Mouse (Mus musculus) kidney, adult 18-20 months (tissue): ENCODE measurements at regions not wholly inside any gene's neighbourhood (a gene's known extent, or its start where the extent isn't known, plus 50 kb on each side); places are given as distances from the start of the nearest gene placed in this dataset.
A peak's percentile ranks its signal among the peaks of the same experiment; 100 is the strongest.

ENCODE experiments used
- DNase-seq: peaks from one replicate; pipeline ENCODE4 v3.0.0; 2021

DNA sequence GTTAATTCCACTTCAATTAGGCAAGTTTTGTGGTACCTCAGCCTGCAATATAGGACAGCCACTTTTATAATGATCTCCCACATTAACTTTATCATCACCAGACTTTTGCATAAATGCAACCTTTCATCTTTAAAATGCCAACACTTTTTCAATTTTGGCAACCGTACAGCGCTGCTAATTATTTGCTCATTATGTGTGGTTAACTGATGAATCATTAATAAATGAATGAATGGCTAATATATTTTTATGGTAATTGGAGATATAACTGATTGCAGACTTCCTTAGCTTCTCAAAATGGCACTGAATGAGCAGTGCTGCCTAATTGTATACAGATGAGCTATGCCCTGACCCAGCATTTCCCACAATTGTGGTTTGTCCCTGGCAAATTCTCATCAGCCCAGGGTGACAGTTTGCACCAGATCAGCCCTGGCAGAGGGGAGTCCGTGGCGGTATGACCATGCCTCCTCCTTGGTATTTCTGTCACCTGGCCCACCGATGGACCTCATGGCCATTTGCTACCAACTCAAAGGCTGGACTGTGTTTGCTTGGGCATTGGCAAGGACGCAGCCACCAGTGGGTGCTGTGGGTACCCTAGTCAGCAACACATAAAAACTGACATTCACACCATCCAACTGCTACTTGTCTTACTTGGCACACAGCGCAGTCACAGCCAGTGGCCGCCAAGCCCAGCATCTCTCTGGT is 173.7 kb upstream of the Lmo4 start:
- DNase-seq, result no peak

DNA sequence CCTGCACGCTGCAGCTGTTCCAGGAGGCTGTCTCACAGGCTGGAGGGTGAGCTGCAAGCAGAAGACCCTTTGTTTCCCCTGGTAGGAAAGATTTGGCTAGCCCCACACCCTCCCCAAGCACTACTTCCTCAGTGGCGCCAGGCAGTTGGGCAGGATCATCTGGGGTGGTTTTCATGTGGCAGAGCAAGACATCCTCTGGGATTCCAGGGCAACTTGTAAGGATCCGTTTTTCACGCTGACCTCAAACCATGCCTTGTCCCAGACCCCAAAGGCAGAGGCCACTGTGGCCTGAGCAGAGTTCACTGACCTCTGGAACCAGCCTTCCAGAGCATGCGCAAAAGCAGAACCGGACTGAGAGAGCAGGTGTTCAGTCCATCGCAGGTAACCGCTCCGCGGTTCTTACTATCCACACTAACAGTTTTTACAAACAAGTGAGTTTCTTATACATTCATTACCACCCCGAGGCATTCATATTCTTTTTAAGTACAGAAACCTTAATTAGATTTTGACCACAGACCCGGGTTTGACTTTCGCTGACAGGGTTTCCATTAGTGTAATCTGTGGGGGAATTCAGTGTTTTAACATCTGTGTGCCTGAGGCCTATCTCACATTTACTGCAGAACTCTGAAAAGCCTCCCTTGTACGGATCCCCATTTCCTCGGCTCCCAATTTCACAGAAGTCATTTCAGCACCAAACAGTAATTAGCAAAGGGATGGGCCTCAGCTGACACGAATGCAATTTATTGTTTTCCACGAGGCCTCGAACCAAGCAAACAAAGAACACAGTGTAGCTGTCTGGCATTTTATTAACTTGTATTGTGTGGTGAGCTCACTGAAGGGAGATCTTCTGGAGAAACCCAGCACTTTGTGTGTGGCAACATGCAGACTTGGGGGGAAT is 172.9 kb upstream of the Lmo4 start:
- DNase-seq, result no peak

DNA sequence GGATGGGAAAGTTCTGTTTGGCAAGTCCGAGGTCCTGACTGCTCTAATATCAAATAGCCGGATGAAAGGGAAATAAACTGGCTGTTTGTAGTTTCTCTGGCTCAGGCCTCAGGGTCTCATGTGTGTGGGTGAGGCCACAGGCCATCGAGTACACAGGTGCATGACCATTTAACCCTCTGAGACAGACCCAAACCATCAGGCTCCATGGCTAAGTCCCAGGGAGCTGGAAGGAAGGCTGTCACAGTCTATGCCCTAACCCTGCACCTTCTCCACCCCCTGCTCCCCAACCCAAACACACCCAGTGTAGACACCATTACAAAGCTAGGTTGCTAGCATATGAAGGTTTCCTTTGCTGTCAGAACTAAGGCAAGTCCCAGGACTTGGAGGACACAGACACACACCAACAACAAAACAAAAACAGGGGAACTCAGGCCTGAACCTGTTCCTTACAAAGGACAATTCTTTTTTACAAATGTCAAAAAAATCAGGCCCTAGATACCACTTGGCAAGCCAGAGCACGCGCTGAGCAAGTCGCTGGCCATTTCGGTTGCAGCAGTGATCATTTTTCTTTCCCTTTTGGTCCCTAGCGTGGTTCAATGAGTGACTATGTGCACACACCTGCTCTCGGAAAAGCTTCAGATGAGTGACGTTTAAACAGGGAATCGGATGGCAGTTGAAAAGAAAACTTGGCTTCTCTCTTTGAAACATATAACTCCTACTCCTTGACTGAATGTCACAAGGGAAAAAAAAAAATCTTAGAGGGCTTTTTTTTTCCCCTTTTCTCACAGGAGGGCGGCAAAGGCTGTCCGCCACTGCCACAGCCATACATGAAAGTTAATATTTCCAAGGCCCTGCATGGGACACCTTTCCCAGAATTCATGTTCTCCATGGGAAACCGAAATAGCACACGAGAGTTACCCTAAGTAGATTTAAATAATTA is 171.7 kb upstream of the Lmo4 start:
- DNase-seq, result no peak

DNA sequence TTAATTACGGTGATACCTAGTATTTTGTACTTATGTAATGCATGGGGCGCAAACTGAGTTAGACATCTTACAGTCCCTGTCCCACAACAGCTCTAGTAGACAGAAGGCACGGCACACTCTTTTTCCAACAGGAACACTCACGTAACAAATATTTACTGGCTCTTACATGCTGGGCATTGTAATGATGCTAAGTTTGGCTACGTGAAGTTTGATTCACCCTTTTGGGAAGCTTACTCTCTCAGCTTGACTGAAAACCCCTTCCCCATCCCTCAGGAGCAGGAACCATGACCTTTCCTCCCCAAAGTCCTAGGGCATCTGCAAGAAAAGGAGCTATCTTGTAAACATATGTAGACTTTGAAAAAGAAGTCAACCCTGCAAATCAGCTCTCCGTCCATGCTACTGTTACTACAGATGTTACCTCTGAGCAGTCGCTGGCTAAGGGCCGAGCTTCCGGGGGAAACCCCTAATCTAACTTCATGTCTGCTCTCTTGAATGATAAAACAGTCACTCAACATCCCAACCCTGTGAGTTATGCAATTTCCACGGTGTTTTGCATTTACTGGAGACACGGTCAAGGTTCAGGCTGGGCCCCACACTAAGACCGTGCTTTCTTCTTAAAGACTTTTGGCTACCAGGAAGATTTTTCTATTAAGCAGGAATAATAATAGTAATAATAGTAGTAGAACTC is 170.8 kb upstream of the Lmo4 start:
- no peak for DNase-seq

DNA sequence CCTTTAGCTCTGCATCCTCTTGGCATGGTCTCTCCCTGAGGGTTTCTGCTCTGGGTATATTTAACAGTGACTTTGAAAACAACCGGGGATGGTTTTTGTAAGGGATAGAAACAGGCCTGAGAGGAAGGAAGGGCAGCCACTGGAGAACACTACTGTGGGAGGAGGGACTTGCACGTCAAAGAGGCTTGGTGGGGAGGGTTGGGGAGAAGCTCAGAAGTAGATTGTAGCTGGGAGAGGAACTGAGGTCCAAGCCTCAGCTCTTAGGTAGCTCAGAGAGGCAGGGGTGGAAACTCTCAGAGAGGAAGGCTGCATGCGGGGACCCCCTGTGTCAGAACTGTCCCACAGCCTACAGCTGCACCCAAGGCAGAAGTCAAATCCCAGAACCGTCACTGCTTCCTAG is 163.3 kb upstream of the Lmo4 start:
- no peak for DNase-seq

DNA sequence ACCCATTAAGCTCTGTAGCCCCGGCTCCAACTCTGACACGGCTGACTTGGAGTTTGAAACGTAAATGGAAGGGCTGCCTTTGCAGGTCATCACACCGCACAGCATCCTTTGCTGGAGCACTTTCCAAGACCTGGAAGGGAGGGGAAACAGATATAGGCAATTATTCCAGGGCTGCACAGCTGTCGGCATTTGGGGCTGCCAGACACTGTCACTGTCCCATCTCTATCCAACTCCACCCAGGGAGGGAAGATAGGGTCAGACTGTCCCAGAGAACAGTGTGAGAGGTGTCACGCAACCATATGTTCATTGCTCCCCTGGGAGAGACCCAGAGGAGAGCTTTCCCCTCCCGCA is 162.7 kb upstream of the Lmo4 start:
- no peak for DNase-seq

DNA sequence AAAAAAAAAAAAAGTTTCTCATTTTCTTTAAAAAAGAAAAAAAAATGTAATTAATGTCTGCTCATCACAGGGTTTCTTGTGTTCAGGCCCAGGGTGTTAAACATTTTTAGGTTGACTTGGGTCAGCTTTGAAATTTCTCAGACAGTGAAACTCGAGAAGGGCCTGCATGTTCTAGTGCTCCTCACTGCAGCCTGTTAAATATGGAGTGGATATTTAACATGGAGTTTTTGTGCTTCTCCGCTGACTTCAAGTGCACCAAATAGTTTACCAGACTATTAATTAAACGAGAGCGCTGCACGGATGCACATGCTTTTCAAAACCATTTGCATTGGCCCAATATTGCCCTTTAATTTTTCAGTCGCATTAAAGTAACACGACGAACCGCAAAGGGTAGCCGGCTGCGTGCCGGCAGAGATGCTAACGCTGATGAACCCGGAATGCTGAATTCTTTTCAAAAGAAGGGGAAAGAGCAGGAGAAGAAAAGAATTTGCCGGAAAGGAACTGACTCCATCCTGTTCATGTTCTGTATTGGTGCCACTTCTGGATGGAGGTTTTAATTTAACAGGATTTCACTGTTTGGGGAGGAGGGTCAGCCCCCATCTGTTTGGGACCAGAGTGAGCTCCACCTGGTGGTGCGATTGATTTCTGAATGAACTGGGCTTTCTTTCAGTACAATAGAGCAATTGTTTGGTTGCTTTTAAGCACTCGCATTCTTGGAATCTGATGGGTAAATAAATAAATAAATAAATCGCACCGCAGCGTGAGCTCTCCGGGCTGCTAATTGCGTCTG is 162.2 kb upstream of the Lmo4 start:
- no peak for DNase-seq

DNA sequence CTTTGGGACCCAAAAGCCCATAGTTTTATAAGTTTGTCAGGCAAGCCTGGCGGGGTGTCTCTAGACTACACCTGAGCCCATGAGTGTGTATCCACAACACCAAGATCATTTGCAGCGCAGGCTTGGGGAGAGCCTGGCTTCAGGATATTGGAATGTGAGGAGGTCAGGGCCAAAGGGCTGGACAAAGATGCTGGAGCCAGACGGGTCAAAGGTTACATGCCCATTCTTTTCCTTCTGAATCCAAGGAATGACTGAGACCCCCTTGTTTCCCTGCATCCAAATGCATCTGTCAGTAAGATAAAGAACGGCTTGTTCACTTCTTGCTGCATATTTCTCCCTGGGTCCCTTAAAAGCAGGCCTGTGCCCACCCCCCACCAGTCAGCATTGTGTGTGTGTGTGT is 160.9 kb upstream of the Lmo4 start:
- DNase-seq, result no peak

DNA sequence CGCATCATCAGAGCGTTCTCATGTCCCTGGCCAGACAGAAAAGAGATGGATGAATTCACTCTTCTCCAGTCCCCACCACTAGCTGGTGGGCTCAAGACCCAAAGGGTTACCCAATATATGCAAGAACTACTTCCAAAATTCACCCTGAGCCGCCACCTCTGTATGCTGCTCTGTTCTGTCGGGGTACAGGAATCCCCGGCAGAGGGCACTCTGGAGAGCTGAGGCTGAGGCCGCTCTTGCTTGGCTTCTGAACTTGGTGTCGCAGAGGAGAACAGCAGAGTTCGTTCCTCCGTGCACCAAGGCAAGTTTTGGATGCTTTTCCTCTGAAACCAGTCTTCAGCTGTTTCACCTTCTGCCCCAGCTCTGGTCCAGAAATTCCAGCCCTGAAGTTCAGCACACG is 157.5 kb upstream of the Lmo4 start:
- DNase-seq, result peak; percentile 57

DNA sequence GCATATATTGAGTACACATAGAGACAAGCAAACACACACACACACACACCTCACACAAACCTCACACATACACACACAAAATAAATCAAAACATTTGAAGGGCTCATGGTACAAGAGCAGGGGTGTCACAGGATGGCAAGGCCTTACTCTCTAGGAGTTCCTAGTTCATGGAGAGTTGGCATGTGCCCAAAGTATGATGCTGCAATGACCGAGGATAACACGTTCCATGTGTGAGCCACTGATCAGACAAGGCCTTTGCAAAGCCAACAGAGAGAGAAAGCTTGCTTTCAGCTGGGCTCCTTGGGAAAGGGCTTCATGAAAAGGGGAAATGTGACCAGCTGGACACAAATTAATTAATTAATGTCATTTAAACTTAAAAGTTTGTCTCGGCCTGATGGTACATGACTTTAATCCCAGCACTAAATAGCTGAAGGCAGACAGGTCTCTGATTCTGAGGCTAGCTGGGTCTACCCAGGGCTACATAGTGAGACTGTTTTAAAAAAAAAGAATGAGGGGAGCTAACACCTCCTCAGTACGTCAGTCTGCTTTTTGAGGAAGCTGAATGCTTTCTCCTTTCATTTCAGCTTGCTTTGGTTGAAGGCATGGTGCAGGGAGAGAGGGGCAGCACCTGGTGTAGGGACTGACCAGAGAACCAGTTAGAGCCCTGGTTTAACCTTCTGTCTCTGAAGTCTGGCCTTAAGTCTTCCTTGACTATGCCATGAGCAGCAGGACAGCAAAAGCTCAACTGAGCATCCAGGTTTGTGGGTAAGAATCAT is 156.4 kb upstream of the Lmo4 start:
- DNase-seq, result no peak

DNA sequence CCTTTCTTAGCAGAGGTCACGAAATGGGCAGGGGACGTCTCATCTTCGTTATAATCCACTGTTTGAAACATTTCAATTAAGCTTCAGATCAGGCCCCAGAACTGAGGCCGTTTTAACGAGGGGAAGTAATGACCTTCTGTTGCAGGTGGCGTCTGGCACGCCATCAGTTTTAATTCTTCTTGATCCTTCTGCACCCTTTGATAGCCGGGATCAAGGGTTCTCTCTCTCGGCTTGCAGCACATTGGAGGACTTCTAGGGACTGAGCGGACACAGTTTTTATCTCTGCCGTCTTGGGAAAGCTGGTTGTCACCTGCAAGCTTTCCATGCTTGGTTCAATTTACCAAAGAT is 151.9 kb upstream of the Lmo4 start:
- no peak for DNase-seq

DNA sequence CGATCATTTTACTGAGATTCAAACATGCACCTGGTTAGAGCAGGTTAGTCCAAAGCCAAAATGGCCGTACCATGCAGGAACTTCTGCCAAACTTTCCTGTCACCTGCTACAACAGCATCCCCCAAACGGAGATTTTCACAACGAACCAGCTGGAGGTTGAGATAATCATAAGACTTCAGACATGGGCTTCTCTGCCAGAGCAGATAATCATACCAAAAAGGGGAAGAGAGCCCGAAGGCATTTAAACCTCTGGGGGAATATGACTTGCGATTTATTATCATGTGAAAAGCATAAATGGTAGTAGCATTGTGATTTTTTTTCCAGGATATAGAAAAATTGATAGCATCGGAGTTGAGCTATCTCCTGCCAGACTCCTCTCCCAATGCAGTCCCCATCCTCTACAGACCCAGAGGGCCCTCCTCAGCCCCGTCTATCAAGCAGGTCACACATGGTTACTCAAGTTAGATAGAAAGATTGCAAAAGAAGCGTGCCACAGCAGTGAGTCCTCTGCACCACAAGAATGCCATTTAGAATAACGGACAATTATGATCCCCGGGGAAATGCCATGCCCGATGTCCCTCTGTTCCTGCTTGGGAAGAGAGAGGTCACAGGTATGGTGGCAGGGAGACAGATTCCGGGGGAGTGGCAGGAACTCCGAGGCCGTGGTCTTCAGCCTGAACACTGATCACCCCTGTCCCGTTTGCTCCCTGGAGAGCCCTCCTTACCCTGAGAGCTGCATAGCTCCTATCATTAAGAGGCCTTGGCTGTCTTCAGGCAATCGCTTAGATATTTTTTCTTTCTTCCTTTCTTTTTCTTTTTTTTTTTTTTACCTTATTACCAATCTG is 151.3 kb upstream of the Lmo4 start:
- no peak for DNase-seq

DNA sequence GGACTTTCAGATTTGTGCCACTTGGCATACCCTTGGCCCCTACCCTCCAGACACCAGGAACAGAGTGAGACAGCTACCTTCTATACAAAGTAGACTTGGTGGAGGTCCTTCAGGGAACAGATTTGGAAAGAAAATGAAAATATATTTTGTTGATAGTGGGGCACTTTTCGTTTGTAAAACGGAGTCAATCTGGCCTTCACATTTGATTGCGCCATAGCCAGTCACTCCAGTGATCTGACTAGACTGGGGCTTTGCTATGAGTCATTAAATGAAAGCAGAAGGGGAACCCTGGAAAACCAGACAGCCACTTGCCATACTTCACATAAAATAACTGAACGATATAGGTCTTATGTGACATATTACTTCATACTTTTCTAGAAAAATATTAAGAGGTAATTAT is 147.5 kb upstream of the Lmo4 start:
- no peak for DNase-seq

DNA sequence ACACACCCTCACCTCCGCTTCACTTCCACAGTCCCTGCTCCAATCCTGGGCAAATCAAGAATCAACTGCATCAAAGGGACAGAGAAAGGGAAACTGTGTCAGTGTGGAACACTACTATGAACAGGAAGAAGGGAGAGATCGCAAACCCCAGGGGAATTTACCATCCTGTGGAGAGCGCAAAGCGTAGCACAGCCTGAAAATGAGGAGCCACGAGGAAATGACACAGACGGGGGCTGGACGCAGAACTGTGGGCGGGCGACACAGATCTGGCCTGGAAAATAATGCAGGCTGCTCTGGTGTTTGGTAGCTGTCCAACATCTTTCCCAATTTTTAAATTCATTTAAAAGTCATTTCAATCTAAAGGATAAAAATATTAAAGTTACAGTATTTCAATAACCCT is 143.4 kb upstream of the Lmo4 start:
- DNase-seq, result no peak

DNA sequence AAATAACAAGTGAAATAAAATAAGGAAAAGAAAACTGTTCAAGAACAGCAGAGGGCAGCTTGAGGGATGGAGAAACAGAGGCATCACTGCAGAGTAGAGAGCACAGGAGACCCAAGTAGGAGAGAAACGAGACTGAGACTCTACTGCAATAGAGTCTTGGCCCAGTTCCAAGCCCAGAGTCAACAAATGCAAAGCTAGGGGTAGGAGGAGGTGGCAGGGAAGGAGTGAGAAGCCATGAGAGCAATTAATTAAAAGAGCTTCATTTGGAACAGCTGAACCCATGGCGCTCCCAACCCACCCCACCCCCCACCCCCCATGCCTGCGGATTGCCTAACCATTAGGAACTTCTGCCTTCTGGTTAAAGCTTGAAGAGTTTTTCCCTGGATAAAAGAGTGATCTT is 130.2 kb upstream of the Lmo4 start:
- no peak for DNase-seq

DNA sequence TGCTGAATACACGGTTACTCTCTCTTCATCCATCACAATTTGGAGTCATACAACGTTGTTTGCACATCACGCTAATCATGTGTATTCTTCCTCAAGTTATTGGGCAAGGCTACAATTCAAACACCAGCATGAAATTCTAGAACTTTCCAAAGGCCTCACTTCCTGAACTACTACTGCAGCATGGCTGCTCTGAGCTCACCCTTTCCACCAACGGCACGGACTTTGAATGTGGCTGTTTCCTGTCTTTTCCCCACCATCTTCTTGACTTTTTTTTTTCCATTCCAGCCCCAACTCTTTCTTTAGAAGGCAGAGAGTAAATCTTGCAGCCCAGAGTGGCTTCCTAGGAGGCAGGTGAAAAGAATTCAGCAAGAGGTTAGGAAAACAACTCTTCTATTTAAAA is 129.2 kb upstream of the Lmo4 start:
- DNase-seq, result no peak

DNA sequence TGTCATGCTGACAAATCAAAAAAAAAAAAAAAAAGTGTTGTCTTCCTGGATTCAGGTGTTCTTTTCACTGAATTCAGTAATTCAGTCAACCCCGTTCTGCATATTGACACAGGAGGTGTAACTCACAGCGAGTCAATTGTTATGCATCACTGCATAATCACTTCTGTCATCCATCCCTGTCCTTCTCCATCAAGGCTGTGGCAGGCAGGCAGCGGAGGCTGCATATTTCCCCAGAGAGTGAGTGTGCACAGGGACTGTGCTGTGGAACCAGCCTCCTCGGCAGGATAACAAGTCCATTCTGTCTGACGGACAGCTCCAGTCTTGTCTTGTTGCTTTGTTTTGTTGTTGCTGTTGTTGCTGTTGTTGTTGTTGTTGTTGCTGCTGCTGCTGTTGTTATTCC is 127.3 kb upstream of the Lmo4 start:
- DNase-seq, result no peak

DNA sequence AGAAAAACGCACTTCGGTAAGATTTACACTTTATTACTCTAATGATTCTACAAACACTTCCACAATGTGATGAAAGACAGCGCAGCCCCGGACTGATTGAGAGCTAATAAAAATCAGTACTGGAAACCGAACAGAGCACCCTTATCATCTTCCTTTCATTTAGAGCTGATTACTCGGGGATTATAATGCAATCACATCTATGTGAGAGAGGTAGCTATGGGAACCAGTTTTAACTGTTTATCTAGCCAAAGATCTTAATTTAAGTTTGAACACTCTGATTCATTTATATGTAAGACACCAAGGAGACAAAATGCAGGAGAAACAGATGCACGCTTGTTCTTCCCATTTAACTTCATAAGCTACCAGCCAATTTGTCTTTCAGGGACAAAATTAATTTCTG is 124.1 kb upstream of the Lmo4 start:
- no peak for DNase-seq

DNA sequence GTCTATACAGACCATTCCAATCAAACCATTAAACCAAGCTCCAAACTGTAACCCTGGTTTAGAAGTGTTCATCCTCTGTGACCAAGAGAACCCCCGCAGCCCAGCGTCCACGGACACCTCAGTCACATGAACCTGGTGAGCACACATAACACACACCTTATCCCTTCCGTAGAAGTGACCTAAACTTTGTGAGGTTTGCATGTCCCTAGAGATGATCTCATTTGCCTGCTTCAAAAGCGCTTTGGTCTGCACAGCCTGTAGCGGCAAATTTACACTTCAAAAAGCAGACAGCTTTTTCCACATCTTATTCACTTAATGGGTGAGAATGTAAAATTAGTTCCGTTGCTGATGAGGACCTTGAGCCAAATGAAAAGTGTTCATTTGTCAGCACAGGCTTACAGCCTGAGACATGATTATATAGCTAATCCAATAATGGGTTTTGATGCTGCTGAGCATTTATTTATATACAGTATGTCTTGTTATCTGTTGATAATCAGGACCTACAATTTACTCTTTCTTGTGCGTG is 122.3 kb upstream of the Lmo4 start:
- no peak for DNase-seq

DNA sequence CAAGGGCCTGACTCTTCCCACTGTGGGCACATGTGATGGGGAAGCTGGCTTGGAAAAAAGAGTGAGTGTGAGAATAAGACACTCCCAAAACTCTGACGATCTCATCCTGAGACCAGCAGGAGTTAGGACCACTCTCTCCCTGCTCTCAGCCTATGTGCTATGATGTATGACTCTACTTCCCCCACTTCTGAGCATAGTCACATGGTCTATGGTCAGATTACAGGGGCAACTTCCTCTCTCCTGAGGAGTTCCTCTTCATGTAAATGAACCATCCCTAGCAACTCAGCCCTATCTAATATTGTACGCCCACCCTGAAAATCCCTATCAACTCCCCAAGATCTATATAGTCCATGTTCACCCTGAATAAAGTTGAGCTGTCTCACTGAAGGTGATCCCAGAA is 120.0 kb upstream of the Lmo4 start:
- no peak for DNase-seq
